Mouse (Mus musculus): ENCODE measurements around the gene Cpm.
A peak's percentile ranks its signal among the peaks of the same experiment; 100 is the strongest.
"Not testable (repeated sequence)": the region's sequence is repeated elsewhere in the genome, so short reads cannot be mapped to it uniquely, and the experiment has no call there.

Cpm gene

DNA sequence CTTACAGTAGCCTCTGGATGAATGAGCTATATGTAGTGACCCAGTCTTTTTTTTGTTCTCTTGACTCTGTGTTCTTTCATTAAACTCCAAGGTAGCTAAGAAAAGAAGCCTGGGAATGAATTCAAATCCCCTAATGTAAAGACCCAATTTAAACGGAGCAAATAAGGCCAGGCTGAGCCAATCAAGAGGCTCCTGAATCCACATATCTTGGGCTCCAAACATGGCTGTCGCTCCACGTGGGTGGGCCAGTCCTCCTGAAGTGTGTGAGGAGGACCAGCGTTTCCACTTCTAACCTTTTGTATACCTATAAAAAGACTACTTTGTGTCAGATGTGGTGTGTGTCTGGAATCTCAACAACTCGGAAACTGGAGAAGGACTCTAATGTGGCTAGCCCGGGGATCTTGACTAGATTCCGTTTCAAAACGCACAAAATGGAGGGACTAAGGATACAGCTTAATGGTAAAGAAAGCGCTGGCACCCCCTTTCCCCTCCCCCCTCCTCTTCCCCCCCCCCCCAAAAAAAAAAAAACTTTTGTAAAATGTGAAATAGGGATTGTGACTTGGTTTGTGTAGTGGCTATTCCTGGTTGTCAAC is 98.3 kb downstream of the Cpm start:
- DNase-seq, result no peak

- no peak for DNase-seq
These were observed 99.3 kb downstream of the Cpm start for GRCm38 (mm10) chr10:117728574-117728973.

DNA sequence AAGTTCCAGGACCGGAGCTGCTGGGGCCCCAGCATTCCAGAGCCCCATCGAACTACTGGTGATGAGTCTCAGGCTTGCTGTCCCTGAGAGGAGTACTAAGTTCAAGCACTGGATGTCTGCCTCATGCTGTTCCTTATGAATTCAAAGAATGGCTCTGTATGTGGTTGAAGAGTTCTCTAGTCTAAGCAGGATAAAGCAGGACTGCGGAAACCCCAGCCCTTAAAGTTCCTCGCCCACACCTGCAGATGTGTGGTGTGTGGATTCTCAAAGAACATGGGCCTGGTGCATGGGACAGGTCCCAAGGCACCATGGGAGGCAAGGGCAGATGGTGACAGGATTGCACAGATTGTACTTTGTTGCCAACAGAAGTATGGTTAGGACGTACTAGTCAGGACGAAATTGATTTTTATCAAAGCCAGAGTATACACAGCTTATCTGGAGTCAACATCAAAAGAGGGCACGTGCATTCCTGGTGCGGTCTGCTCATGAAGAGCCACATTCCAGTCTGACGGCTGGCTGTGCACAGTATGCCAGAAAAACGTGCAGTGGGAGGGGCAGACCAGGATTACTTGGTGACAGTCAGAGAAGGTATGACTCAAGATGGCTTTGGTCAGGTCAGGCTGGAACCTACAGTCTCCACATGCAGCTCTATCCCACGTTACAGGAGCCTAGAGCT is 100.0 kb downstream of the Cpm start:
- peak; percentile 47 for DNase-seq

DNA sequence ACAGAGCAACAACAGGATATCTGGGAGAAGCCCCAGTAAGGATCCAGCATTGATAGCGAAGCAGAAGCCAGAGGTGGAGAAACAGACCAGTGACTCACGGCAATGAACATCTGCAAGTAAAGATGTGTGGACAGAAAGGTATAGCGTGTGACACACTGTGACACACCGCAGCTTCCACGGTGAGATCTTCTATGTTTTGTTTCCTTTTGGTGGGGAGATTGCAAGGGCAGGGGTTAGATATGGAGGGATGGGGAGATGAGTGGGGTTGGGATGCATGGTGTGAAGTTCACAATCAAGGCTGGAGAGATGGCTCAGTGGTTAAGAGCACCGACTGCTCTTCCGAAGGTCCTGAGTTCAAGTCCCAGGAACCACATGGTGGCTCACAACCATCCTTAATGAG is 100.8 kb downstream of the Cpm start:
- DNase-seq, result no peak

DNA sequence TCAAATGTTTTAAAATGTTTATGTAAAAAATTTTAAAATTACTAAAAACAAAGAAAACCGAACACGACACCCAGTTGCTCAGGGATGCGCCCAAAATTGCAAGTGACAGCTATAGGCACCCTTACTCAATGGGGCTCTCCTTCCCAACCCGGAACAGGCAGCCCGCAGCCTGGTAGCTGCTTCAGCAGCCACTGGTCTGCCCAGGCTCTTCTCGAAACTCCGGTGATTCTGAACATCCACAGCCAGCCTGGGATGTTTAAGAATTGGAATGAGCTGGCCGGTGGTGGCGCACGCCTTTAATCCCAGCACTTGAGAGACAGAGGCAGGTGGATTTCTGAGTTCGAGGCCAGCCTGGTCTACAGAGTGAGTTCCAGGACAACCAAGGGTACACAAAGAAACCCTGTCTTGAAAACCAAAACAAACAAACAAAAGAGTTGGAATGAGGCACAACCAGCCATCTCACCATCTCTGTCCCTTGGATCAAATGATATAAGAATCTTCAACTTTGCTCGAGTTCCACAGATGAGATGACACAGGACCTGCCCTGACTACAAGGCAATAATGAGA is 101.4 kb downstream of the Cpm start:
- DNase-seq, result no peak

DNA sequence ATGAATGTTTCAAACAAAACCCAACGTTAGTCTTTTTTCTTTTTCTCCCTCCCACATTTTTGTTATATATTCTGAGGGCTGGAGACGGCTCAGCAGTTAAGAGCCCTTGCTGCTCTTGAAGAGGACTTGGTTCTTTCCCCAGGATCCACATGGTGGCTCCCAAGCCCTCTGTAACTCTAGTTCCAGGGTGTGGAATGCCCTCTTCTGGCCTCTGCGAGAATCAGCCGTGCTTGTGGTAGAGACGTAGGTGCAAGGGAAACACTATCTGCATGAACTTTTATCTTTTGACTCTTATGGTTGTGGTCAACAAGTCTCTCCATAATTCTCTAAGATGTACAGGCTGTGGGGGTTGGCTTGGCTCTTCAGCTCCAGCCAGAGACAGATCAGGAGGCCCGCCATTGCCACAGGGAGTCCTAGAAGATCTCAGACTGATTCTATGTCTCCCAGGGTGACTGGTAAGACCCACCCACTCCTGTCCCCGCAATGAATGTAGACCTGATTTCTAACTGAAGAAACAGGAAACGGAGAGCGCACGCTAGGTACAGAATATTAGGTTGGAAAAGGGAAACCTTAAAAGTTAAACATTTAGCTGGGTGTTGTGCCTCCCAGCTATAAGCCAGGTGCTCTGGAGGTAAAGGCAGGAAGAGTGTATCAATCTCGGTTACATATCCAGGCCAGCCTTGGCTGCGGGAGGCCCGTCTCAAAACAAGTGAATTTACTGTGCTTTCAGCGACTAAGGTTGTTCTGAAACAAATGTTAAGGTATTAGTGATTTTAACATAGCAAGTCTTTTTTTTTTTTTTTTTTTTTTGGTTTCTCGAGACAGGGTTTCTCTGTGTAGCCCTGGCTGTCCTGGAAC is 102.2 kb downstream of the Cpm start:
- DNase-seq, result peak; percentile 70

- no peak for DNase-seq
These were observed 102.9 kb downstream of the Cpm start for GRCm38 (mm10) chr10:117732184-117732583.

DNA sequence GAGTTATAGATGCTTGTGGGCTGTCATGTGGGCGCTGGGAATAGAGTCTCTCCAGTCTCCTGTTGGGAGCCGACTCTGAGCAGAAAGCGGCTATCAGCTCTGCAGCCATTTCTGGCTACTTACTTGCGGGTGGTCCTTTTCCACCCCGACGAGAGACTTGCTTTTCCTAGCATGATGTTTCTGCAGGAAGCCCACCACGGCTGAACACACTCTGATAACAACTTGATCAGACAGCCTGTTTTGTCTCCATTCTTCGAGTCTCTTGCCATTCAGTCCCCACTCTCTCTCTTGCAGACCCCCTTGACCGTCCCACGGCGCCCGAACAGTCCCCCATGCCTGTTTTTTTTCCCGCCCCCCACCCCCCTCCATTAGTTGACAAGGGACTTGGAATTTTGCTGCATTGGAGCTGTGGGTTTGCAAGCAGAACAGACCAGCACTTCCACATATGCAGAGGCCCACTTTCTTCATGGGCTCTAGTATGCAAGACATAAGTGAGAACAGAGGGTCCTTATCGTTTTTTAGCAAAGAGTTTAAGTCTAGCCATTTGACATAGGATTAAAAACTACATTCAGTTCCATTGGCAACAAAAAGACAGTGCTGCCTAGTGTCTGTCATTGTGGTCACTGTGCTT is 103.8 kb downstream of the Cpm start:
- no peak for DNase-seq

DNA sequence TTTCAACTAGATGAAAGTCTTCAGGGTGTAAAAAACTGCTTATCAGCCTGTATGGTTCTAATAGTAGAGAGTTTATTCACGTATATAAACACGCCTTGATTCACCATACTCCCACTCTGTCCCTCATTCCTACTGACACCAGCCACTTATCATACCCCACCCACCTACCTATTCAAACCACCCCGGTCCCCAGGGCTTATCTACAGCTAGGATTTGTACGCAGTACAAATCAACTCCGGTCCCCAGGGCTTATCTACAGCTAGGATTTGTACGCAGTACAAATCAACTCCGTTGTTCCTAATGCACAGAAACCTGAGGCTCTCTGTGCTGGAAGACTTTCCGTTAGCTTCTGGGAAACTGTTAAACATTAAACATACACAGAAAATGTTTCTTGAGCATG is 104.3 kb downstream of the Cpm start:
- not testable (repeated sequence) for DNase-seq

DNA sequence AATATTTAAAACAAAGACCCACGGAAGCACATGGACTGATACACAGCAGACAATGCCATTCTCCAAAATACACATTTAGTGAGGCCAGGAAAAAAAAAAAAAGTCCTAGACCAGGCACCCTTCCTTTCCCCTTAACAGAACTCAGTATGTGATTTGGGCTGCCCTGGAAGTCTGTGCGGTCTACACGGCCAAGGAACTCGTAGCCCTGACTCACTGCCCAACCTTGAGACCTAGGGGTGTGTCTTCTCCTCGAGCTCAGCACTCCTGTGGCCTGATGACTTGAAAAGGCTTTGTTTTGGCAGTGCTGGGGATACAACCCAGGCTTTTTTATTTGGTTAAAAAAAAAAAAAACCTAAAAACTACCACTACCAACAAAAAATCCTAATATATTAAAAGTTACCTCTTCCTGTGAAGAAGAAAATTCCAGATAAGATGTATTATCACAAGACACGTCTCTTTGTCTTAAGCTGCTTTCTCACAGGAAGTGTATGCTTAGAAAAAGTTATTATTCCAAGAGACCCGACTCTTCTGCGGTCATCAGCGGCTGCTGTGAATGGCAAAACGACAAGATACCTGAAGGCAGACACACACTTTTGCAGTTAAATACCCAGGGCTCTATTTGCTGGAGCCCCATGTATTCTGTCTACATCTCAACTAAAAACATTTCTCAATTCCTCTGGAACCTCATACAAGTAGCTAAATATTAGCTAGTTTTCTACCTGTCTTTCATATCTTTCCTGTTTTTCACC is 105.0 kb downstream of the Cpm start:
- DNase-seq, result not testable (repeated sequence)

DNA sequence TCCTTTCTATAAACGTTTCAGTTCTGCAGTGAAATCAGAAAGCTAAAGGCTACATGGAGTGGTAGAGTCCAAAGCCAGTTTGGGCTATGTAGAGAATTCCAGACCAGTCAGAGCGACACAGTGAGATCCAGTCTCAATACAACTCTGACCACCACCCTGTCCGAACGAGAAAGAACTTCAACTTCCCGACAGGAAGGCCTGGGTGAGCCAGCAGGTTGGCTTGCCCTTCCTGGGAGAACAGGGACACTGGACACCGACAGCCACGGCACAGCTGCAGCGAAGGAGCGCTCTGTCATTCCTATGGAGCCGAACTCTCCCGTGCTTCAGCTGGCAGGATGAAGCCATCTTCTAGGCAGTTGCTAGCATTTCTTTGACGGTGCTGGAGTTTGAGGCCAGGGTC is 106.1 kb downstream of the Cpm start:
- not testable (repeated sequence) for DNase-seq

GRCm38 (mm10) chr10:117736573-117736972 is 107.3 kb downstream of the Cpm start:
- no peak for DNase-seq
